Mouse (Mus musculus) liver, postnatal 0 days (tissue): ENCODE data around the gene Hivep2.

Source experiments
- CTCF ChIP-seq: sonication (generic); IDR thresholded peaks from 2 replicates; pipeline ENCODE4 v1.5.1; 2016; ENCODE audit warnings: antibody characterized with exemption, low read depth
- EP300 ChIP-seq: IDR thresholded peaks from 2 replicates; pipeline ENCODE4 v1.6.1; 2016; ENCODE audit warnings: antibody characterized with exemption, low read depth, mild to moderate bottlenecking

DNA sequence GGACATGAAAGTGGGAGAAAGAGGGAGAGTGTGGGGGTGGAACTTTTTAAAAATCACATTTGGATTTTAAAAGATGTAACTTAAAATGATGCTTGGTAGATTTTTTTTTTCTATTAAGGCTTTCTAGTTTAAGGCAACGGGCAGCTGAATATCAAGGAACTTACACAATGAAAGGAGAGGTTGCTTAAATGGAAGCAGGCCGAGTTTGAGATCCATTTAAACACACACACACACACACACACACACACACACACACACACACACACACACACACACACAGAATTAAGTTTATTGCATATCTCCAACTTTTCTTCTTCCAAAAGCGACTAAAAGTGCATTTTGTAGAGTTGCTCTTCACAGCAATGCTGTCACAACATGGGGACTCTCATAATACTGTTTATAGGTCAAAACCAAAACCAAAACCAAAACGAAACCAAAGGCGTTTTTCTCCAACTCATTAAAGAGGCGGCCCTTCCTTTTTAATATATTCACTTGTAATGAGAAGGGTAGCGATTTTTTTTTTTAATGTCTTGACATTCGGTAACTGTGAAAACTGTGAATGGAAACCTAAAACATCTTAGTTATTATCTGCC, 1.9 kb upstream of the Hivep2 start:
- TF ChIP-seq CTCF (no peak), EP300 (no peak)
